Mouse (Mus musculus) urinary bladder, postnatal 25 days (tissue): ENCODE measurements around the gene Arhgap1.

Experiments
- DNase-seq: peaks from one replicate; pipeline ENCODE4 v3.0.0; 2022; ENCODE audit warnings: low spot score

The Arhgap1 gene

DNA sequence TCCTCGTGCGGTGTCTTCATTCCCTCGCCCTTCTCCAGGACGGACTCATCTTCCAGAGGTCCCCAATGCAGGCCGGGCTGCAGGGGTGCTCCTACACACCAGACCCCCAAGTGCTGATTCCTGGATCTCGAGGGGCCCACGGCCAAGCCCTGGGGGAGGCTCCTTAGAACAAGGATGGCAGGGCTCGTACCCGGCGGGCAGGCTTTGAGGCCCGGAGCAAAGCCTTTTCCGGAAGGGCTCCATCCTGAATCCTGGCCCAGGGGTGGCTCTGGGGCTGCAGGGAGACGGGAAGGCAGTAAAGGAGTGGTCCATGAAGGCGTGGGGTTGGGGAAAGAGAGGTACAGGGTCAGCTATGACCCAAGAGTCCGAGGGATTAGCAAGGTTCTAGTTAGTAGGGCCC lies 508 bp upstream of the Arhgap1 start:
- DNase-seq = no peak

DNA sequence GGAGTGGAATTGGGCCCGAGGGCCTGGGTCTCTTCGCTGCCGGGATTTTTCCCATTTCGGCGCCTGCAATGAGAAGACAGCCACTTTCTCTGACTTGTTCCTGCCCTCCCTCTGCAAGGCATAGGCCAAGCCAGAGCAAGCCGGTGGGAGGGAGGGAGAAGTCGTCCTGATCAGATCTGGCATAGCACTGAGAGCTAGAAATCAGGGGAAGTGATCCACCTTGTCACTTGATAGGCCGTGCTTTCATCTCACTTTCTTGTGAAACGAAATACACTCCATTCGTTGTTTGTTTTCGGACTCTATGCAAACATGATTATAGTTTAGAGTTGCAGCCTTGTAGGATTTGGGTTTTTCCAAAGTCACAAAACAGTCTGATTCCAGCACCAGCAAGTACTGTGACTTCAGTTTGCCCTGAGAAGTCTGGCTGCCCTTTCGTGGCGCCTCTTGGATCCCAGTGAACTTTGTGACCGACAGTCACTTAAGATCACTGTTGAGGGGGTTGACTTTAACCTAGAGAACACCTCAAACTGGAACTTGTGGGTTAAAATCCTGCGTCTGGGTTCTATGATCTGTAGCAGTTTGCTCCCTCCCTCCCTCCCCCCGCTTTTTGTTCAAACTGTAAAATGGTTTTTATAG lies 818 bp downstream of the Arhgap1 start:
- DNase-seq = no peak

DNA sequence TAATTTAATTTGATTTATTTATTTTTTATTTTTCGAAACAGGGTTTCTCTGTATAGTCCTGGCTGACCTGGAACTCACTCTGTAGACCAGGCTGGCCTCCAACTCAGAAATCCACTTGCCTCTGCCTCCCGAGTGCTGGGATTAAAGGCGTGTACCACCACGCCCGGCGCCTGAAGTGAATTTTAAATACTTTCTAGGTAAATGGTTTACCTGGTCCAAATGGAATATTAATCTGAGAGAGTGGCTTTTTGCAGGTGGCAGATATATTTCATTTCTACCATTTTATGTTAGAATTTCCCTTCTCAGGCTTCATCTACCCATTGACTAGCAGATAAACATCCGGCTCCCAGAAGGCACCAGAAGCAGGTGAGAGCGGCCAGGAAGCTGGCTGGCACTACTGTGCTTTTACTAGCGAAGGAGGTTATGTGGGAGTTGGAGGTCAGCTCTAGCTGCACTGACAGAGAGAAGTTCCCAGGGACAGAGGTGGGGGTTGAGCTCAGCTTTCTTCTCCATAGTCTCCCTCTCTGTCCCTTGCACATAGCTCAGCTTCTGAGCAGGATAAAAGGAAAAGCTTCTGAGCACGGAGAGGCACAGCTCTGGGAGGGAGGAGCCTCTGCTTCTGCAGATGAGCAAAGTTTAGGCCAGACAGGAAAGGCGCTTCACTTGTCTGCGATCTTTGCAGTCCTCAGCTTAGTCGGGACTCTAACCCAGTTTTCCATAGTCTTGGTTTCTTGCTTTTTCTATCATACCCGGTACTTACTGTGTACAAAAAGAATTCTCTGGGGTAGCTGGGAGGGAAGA lies 2.0 kb downstream of the Arhgap1 start:
- DNase-seq = no peak

DNA sequence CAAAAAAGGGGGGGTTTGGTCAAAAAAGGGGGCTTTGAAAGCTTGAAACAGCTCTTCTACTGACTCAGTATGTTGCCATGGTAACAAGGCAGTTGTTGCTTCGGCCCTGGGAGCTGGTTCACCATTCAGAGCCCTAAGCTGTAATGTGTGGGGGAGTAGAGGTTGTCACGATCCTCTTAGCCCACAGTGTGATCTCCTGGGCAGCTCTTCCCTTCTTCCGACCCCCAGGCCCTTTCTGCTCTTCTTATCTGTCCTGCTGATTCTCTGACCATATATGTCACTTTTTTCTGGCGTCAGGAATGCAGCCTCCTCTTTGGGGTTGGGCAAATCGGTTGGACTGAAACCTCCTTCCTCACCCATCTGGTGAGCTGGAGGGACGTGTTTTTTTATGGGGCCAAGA lies 3.2 kb downstream of the Arhgap1 start:
- DNase-seq = no peak

DNA sequence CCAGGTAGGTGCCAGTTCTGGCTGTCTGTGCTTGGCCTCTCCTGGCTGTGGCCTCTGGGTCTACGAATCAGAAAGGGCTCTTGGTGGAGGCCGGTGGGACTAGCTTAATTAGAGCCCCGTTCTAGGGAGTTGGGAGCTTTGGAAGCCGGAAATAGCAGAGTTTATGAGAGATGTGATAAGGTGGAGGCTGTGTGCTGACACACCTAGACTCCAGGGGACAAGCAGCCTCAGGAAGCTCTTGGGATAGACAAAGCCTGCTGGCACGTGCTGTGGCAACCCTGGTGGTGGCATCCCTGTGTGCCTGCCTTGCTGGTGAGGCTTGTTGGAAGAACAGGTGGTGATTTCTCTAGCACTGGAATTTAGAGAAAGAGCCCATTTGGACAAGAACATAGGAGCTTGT lies 5.7 kb downstream of the Arhgap1 start:
- DNase-seq = no peak

DNA sequence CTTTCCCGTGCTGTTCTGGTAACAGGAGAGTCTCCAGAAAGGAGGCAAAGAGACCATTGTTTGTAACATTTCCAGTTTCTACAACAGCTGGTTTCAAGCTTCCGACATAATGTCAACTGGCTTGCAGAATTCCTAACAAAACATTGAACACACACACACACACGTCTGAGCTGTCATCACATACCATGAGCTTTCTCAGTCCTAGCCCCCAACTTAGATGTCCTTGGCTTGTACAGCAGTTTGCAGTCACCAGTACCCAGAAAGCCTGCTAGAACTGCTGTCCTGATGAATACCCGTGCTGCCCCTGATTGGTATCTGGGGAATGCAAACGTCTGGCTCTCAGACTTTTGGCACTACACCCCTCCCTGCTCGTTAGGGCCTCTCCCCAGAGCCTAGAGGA lies 6.2 kb downstream of the Arhgap1 start:
- no peak for DNase-seq

DNA sequence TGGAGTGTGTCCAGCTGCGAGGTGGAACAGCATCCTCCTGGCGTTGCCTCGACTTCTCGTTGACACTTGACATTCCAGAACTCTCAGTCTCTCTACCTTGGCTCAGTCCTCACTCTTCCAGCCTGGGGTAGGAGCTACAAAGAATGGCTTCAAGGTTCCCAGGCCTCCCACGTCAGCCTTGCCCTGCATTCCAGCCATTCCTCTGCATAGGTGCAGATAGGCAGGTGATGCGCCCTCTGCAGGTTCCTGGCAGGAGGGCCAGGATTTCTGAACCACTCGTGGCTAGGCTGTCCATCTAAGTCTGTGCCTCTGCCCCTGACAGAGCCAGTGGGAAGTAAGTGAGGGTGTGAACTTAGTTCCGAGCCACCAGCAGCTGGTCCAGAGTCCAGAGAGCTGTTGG lies 7.1 kb downstream of the Arhgap1 start:
- DNase-seq = no peak

DNA sequence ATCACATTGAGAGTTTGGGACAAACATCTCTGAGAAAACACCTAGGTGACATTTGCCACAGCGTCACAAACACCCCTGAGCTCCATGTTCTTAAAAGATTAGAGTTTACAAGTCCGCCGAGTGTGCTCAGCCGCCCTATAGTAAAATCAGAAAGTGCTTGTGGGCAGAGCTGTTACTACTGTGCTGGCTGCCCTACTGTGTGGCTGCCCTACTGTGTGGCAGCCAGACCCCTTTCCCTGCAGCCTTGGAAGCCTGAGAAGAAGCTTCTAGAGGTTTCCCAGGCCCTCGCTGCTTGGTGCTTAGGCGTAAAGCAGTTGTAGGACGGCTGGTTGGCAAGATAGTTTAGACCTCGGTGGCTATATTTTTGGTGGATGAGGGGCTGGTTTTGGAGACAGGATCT lies 10.0 kb downstream of the Arhgap1 start:
- no peak for DNase-seq

DNA sequence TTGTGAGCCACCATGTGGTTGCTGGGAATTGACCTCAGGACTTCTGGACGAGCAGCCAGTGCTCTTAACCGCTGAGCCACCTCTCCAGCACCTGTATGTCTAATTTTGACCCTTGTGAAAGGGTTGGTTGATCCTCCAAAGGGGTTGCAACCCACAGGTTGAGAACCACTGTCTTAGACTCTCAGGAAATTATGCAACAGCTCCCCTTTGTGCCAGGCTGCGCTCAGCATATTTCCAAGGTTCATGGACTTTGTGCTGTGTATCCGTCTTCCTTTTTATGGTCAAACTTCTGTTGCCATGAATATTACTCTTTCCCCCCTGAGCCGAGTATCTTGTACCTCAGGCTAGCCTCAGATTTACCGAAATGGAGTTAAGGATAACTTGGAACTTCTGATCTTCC lies 11.3 kb downstream of the Arhgap1 start:
- no peak for DNase-seq

DNA sequence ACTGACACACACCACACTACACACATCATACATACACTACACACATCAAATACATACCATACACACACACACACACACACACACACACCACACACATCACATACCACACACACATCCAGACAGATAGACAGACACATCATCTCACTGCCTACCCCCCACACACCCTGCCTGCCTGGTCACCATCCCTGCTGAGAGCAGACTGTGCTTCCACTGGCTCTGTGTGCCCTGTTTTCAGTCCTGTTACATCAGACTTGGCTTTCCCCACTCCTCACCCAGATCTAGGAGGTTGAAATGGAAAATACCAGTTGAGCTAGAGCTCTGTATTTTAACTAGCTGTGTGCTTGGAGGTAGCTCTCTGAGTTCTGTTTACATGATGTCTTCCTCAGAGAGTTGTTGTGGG lies 15.1 kb downstream of the Arhgap1 start:
- no peak for DNase-seq

DNA sequence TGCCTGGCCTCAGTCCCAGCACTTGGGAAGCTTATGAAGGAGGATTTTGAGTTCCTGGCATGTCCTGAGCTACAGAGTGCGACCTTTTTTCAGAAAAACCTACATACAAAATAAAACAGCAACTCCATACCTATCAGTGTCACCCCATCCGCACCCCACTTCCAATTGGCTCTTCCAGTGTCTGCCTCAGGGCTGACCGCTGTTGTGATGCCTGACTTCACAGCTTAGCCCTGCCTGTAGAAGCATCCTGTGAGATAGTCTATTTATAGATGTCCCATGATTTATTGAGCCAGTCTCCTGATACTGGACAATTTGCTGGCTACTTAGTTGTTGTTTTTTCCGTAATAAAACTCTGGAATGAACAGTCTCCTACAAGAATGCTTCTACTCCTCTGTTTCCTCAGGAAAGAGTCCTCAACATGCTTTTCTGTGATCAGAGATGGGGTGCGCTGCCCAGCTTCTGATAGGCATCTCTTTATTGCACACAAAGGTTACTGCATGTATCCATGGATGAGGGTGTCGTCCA lies 16.8 kb downstream of the Arhgap1 start:
- DNase-seq = no peak

DNA sequence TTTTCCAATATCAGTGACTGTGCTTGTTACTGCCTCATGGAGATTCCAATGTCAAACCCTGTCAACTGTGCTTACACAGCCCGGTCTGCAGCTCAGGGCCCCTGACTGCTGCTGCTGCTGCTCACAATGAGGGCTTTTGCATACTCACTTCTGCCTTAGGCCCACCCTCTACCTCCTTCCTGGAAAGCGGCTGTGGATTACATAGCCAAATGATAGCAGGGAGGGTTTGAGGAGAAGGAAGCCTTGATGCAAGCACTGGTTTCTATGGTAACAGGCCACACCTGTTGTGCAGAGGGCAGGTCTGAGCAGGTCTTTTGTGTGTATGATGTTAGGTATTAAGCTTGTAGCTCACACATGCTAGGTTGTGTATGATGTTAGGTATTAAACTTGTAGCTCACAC lies 18.1 kb downstream of the Arhgap1 start:
- no peak for DNase-seq

DNA sequence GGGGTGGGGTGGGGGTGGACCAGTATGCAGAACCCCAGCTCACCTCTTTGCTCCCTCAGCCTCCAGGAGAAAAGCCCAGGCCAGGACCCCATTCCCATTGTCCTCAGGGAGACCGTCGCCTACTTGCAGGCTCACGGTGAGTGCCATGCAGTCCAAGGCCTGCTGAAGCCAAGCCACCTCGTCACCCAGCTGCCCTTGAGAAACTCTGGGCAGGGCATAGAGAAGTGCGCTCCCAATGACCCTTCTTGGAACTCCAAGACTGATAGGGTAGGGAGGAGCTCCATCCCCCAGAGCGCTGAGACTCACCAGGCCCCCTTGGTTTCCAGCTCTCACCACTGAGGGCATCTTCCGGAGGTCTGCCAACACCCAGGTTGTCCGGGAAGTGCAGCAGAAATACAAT lies 19.7 kb downstream of the Arhgap1 start:
- DNase-seq = no peak

DNA sequence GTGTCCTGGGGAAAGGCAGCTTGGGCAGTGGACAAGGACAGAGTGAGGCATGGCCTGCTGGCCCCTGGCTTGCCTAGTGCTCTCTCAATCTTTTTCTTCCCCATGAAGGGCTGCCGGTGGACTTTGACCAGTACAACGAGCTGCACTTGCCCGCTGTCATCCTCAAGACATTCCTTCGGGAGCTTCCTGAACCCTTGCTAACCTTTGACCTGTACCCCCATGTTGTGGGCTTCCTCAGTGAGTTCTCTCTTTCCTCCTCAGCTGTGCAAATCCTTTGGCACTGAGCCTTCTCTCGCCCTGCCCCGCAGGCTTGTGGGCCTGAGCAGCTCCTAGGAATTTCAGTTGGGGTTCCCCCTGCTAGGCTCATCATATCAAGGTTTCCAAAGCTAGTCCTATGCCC lies 20.4 kb downstream of the Arhgap1 start:
- DNase-seq = no peak

DNA sequence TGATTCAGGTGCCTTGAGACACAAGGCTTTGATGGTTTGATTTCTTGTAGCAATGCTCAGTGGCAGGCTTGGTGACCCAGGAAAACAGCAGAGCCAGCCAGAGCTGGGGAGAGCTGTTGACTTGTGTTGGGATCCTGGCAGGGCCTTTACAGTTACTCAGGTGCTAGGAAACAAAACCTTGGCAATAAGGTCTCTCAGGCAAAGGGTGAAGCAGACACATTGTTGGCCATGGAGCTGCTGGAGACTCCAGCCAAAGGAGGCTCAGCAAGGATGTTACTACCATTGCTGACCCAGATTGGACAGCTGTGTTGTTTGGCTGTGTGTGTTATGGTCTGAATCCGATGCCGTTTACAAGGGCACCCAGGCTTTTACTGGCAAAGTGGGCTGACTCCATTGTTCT lies 23.9 kb downstream of the Arhgap1 start:
- DNase-seq = no peak

DNA sequence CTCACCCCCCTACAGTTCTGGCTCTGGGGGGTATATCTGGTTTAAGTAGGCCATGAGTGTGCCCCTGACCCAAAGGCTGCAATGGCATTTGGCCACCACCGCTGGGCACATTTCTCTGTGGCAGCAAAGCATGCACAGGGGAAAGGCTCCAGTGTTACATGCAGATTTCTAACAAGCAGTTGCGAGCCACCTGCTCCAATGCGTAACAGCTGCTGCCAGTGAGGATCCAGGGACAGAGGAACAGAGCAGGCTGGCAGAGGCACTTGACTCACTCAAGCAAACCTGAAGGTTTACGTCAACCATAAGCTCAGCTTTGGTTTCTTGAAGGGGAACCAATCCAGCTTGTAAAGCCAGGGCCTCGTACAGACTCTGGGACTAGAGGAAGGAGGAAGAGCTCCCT lies 25.2 kb downstream of the Arhgap1 start:
- DNase-seq = no peak

DNA sequence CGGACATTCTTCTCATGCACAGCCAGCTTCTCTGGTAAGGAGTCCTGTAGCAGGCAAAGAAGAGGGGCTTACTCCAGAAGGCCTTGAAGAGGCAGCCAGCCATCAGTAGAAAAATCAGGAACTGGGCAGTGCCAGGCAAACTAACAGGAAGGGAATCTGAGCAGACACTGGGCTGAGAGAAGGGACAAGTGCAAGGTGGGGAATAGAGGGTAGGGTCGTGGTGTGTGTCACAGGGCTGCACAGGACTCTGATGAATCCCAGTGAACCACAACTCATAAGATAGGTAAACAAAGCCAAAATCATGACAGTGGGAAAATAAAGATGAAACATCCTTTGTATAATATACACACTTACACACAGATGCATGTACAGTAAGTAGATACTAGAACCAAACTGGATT lies 26.8 kb downstream of the Arhgap1 start:
- DNase-seq = no peak

DNA sequence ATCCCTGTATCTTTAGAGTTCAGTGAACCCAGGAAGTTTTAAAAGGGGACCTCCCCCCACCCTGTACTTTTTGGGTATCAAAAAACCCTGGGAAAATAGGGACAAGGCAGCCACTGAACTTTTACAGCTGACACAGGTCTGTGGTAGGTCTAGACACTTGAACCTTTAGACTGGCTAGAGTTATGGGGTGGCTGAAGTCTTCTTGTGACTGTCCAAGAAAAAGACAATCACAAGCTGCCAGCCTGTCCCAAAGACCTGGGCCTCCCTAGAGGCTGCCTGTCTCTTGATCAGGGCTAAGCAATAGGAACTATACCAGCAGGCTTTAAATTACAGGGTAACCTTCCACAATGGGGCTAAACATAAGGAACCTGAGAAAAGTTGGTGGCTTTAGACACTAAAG lies 27.3 kb downstream of the Arhgap1 start:
- DNase-seq = no peak

DNA sequence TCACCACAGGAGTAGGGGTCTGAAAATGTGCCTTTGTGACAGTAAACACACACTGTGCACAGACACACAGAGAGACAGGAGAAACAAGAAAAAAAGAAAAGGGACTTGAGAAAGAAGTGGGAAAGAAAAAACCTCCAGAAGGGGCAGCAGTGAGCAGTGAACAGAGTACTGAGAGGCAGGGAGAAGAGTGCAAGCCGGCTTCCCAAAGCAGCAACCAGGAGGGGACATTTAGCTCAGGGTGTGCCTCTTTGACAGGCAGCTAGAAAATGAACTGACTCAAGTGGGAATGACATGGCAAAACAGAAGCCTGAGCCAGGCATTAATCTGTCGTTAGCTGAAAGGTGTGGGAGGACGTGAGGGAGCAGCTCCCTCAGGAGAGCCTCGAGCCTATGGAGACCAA lies 33.2 kb downstream of the Arhgap1 start:
- peak; percentile 28 for DNase-seq

DNA sequence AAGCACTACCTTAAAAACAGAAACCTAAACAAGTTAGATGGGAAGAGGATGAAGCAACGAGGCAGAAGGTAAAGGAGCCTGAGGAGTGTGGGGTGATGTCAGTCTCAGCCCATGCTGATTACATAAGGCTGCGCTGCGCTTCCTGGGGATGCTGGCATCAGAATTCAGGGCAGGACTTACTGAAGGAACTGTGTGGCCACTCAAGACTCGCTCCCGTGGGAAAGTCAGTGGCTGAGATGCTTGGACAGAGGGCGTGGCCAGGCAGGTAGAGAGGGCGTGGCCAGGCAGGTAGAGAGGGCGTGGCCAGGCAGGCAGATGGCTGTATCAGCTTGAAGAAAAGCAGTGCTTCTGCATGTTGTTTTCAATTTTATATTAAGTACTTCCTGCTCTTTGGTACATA lies 34.3 kb downstream of the Arhgap1 start:
- no peak for DNase-seq

DNA sequence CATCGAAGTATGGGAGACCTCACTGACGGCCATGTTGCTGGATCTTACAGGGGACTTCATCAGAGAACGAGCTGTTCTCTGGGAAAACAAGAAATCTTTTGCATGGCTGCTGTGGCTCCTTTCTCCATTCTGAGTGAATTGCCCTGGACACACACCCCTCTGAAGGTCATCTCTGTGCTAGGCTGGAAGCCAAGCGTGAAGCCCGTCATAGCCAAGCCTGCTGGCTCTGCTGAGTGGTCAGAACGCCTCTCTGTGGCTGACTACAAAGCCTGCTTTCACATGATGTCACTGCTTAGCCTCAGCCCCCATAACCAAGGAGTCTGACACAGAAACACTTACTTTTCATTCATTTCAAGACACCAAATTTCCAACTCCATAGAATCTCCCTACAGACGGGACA lies 39.8 kb downstream of the Arhgap1 start:
- DNase-seq = no peak

DNA sequence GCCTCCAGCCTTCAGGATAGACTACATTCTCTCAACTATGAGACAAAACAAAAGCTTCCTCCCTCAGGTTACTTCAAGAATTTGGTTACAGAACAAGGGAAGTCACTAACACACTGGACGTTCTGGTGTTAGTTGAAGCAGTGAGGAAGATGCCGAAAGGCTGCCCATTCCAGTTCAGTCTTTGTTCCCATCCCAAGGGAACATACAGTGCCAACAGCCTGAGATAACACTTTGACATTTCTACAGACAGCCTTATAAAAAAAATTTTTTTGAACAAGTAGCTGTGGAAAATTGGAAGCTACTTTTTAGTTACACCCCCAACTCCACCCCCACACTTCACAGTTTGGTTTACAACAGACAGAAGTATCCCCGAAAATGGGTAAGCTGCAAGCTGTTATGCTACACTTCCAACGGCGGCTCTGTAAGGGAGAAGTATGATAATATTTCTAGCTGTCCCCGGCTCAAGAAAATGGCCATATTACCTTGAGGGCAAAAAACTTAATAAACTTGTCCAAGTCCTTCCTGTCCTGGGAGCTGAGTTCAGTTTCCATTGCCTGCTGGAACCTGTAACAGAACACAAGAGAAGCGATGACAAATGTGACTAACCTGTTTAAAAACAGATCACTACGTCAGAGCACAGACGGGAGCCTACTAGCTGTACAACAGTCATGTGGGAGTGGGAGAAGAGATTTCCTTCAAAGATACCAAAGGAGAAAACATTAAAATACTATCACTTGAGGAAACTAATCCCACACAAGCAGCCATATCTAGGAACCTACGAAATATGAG lies 46.0 kb downstream of the Arhgap1 start:
- DNase-seq = no peak

DNA sequence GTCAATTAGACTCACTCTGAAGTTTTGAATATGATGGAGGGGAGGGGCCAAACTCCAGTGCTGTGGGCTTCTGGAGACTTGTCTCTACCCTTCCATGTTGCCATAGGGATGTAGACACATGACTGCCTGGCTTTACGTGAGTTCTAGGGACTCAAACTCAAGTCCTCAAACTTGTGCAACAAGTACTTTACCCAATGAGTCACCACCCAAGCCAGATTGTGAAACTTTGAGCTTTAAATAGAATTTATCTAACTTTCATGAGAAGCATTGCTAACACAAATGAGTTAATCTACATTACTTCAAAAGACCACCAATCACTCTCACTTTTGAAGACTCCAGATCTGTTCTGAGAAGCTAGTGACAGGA lies 46.5 kb downstream of the Arhgap1 start:
- no peak for DNase-seq
